Mouse (Mus musculus) left cerebral cortex, adult 8-10 months (tissue): Measurements from ENCODE around the gene Vdac1. TPM values are rescaled to one million over a fixed set of nuclear protein-coding genes. Genes with fewer than 3 reads are reported as not detected.
A peak's percentile ranks its signal among the peaks of the same experiment; 100 is the strongest.

Experiments used
- DNase-seq, 2 experiments: peaks; one replicate each; pipeline ENCODE4 v3.0.0; 2022; ENCODE audit warnings: low spot score in 2 of 2
- total RNA-seq, 4 experiments: library from RNA; stranded (reverse); gene quantifications; 2 replicates each; pipeline ENCODE4 v1.2.4; 2022

The Vdac1 gene
- total RNA-seq, 4 experiments from 2014 or later: 535 to 581 (median 570) TPM

DNA sequence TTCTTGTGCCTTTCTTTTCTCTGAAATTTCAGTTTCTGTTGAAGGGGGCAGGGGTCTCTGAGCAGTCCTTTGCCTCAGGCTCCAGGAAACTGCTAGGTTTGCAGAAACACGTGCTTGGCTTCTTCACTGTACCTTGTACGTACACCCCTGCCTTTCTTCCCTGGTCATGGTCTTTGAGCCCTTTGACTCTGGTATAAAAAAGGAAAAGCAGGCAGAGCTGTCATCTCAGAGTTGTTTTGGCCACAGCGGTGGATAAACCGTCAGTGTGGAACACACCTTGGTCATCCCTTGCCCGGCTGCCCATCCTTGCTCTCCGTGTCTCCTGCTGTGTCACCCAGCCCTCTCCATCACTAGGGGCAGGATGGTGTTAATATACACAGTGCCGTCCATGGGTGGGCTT is 59.2 kb downstream of the Vdac1 start:
- DNase-seq: no peak

GRCm38 (mm10) chr11:52420296-52421052 is 59.8 kb downstream of the Vdac1 start:
- DNase-seq: no peak

- peak in 1 of 2 experiments; percentile 66 for DNase-seq
Observed at GRCm38 (mm10) chr11:52421053-52421778, 60.6 kb downstream of the Vdac1 start.

DNA sequence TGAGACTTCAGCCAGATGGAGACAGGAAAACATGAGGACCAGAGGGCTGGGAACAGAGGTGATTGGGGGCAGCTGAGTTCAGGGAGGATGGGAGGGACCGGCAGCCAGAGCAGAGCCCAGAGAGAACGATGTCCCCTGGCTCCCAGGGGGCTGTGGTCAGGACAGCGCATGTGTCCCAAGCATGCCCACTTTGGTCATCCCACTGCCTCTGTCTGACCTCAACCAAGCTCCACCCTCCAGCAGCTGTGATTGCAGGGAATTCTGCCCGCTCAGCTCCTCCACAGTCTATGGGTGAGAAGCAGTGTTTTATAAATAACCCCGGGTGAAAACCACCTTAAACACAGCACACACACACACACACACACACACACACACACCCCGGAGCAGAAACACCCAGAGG is 68.8 kb downstream of the Vdac1 start:
- no peak for DNase-seq

GRCm38 (mm10) chr11:52431594-52431993 is 70.9 kb downstream of the Vdac1 start:
- no peak for DNase-seq

GRCm38 (mm10) chr11:52432148-52432547 is 71.5 kb downstream of the Vdac1 start:
- DNase-seq: no peak

- peak in 1 of 2 experiments; percentile 81 for DNase-seq
Observed at GRCm38 (mm10) chr11:52433076-52433796, 72.6 kb downstream of the Vdac1 start.

- no peak for DNase-seq
Observed at GRCm38 (mm10) chr11:52433797-52434195, 73.1 kb downstream of the Vdac1 start.

DNA sequence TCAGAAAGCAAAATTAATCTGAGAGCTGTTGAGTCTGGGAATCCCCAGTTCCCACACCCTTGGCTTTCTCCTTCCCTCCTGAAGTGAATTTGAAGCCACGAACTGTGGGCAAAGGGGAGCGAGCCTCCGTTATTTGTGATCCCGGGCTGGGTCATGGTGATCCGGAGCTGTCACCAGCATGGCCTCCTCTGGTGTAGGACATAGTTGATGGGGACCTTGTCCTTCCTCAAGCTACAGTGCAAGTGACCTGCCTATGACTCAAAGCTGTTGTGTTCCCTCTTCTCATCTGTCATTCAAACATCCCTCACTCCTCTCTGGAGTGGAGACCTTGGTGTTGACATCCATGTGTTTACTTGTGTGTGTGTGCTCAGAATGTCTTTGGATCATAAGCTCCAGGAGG is 74.8 kb downstream of the Vdac1 start:
- no peak for DNase-seq

DNA sequence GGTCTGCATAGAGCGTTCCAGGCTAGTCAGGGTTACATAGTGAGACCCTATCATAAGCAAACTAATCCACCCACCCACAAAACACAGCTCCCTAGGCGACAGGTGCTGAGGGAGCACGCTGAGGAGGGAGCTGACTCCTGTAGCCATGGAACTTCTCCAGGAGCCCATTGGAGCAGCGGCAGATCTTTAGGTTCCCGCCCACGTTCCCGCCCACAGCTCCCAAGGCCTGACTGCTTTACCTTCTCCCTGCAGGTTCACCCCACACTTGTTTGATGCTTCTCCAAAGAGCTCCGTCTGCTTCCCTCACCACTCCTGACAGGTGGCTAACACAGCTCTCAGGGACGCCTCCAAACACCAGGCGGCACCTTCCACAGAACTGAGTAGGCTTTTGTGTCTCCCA is 76.5 kb downstream of the Vdac1 start:
- peak; percentile 61 to 95 for DNase-seq

Other genes starting within 250 kb of the Vdac1 start
- gene Olfr1373, start 215.3 kb upstream of the Vdac1 start, total RNA-seq: not detected
- gene Olfr1371, start 146.9 kb upstream of the Vdac1 start, total RNA-seq: not detected
- gene Skp1a, start 128.9 kb upstream of the Vdac1 start, total RNA-seq: 100 to 1,000 TPM; 448 to 504 (median 464) TPM
- gene Tcf7, start 77.8 kb upstream of the Vdac1 start, total RNA-seq: 1 to 10 TPM; 5.9 to 6.6 (median 6.3) TPM
- 10 to 100 TPM; 55.4 to 66.6 (median 57.7) TPM for gene 9530068E07Rik, start 35.6 kb downstream of the Vdac1 start, total RNA-seq